In the genomic region with DNA sequence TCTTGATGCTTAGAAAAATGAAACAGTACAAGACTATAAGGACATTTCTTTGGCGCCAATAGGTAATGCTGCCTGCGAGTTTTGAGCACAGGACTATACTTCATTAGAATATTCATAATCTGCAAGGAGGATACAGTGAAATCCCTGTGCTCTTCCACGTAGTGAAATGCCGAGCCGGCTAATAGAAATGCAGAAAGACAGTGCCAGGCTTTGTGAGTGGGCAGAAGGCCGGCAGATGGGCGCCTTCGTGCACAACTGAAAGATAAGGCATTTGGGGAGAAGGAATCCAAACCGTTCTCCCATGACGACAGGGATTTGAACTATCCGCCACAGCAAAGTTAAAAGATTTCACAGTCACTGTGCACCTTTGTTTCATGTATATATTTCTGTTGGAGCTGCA, we compare ENCODE assay signal across 14 mouse cellular contexts.
DNase-seq lines count a peak whose midpoint lies in the region; ATAC-seq lines count a peak whose summit lies in the region.
"Had no signal": no experiment of that assay in that cellular context is flagged by ENCODE, and none has a peak within 500 bp of the region (broad histone marks: within the 10 kb centered on the region; RNA-seq: fewer than 3 reads in every experiment).

No protein-coding gene starts in this region.

- no peaks in the 10 kb centered on the region for H3K27me3 ChIP-seq in forebrain, embryonic 14.5 days (replicated peaks; ENCODE audit: control insufficient read depth, insufficient read depth, low read length)
- no peaks in the 10 kb centered on the region for H3K27me3 ChIP-seq in forebrain, embryonic 12.5 days
- no peaks in the 10 kb centered on the region for H3K27me3 ChIP-seq in kidney, embryonic 15.5 days
- H3K27me3 ChIP-seq: heart, embryonic 15.5 days; liver, embryonic 12.5 days; neural tube, embryonic 12.5 days had no signal

- no peaks in the 10 kb centered on the region for H3K36me3 ChIP-seq in forebrain, embryonic 14.5 days (ENCODE audit: control insufficient read depth, insufficient read depth, low read length)
- H3K36me3 ChIP-seq in forebrain, embryonic 12.5 days (replicated peaks): no peaks in the 10 kb centered on the region
- H3K36me3 ChIP-seq in kidney, embryonic 15.5 days: no peaks in the 10 kb centered on the region
- H3K36me3 ChIP-seq: G1E; heart, embryonic 15.5 days; liver, embryonic 12.5 days; neural tube, embryonic 12.5 days had no signal

- no peak overlapping the region for H3K9ac ChIP-seq in forebrain, embryonic 14.5 days (ENCODE audit: low read length)
- H3K9ac ChIP-seq in forebrain, embryonic 12.5 days: no peak overlapping the region
- no peak overlapping the region for H3K9ac ChIP-seq in kidney, embryonic 15.5 days
- H3K9ac ChIP-seq: heart, embryonic 15.5 days; liver, embryonic 12.5 days; neural tube, embryonic 12.5 days had no signal

- H3K4me3 ChIP-seq in forebrain, embryonic 14.5 days (ENCODE audit: low read depth, low read length): no peak overlapping the region
- H3K4me3 ChIP-seq in forebrain, embryonic 12.5 days (replicated peaks): no peak overlapping the region
- no peak overlapping the region for H3K4me3 ChIP-seq in kidney, embryonic 15.5 days (replicated peaks)
- H3K4me3 ChIP-seq: heart, embryonic 15.5 days; liver, embryonic 12.5 days; neural tube, embryonic 12.5 days had no signal

- no peak overlapping the region for H3K27ac ChIP-seq in forebrain, embryonic 14.5 days (ENCODE audit: low read depth, low read length)
- H3K27ac ChIP-seq in forebrain, embryonic 12.5 days: no peak overlapping the region
- H3K27ac ChIP-seq in kidney, embryonic 15.5 days: no peak overlapping the region
- H3K27ac ChIP-seq: heart, embryonic 15.5 days; liver, embryonic 12.5 days; neural tube, embryonic 12.5 days had no signal

- H3K4me1 ChIP-seq in forebrain, embryonic 14.5 days (ENCODE audit: control insufficient read depth, insufficient read depth, low read length): no peaks in the 10 kb centered on the region
- no peaks in the 10 kb centered on the region for H3K4me1 ChIP-seq in forebrain, embryonic 12.5 days
- H3K4me1 ChIP-seq in kidney, embryonic 15.5 days: no peaks in the 10 kb centered on the region
- H3K4me1 ChIP-seq: heart, embryonic 15.5 days; liver, embryonic 12.5 days; neural tube, embryonic 12.5 days had no signal

- intact Hi-C loops in left cerebral cortex, postnatal 36 days (cut with DNase I): no loop called here

- ATAC-seq in forebrain, embryonic 14.5 days: no peak
- no peak for ATAC-seq in forebrain, embryonic 12.5 days (ENCODE audit: low FRiP score)
- no peak for ATAC-seq in kidney, embryonic 15.5 days (replicated peaks; ENCODE audit: low FRiP score)
- ATAC-seq: liver, embryonic 12.5 days had no signal

- peak; percentile 37 for DNase-seq in forebrain, embryonic 14.5 days (ENCODE audit: low spot score)
- DNase-seq in brain, adult 2 months (ENCODE audit: low read depth, low spot score): peak; percentile 81
- peak; percentile 32 to 43 for DNase-seq in frontal cortex, postnatal 10 days (ENCODE audit: low spot score in 2 of 2)
- DNase-seq in left cerebral cortex, postnatal 36 days (ENCODE audit: low spot score in 2 of 2): peak; percentile 63 to 64
- no peak for DNase-seq in testis, postnatal 14 days (ENCODE audit: low spot score)
- DNase-seq in urinary bladder, postnatal 4 days (ENCODE audit: low spot score in 2 of 2): no peak
- DNase-seq: kidney, postnatal 10 days; lung, postnatal 4 days had no signal

- H3K9me3 ChIP-seq in forebrain, embryonic 14.5 days (replicated peaks; ENCODE audit: control insufficient read depth, low read length): no peaks in the 10 kb centered on the region
- H3K9me3 ChIP-seq in forebrain, embryonic 12.5 days: no peaks in the 10 kb centered on the region
- no peaks in the 10 kb centered on the region for H3K9me3 ChIP-seq in kidney, embryonic 15.5 days (replicated peaks)
- H3K9me3 ChIP-seq: G1E; heart, embryonic 15.5 days; liver, embryonic 12.5 days; neural tube, embryonic 12.5 days had no signal

- no peak overlapping the region for H3K4me2 ChIP-seq in forebrain, embryonic 14.5 days (ENCODE audit: low read length)
- no peak overlapping the region for H3K4me2 ChIP-seq in forebrain, embryonic 12.5 days
- H3K4me2 ChIP-seq in kidney, embryonic 15.5 days: no peak overlapping the region
- H3K4me2 ChIP-seq: heart, embryonic 15.5 days; liver, embryonic 12.5 days; neural tube, embryonic 12.5 days had no signal

- WGBS in forebrain, embryonic 14.5 days: 74% methylated on average over 11 of the region's 11 CpGs
- 80% methylated on average over 11 of the region's 11 CpGs for WGBS in forebrain, embryonic 12.5 days
- WGBS in kidney, embryonic 15.5 days: 81% methylated on average over 11 of the region's 11 CpGs

Comparison
In these comparisons a context has a peak if more than half of its experiments do, and no peak if none do; other contexts are left out.
1. DNase-seq: peak in forebrain, embryonic 14.5 days (single experiment), brain, adult 2 months (single experiment), frontal cortex, postnatal 10 days (2 of 2) and left cerebral cortex, postnatal 36 days (2 of 2); none in testis, postnatal 14 days (single experiment) and urinary bladder, postnatal 4 days (0 of 2).